Mouse (Mus musculus) gastrocnemius, postnatal 25 days (tissue): ENCODE measurements around the gene Sec14l1. TPM values are rescaled to one million over a fixed set of nuclear protein-coding genes. Genes with fewer than 3 reads are reported as not detected.

Experiments used
- DNase-seq: peaks from one replicate; pipeline ENCODE4 v3.0.0; 2022
- microRNA-seq, 2 experiments: library from miRNA; unstranded; fragments of <30 nt; microRNA quantifications; one replicate each; pipeline ENCODE4 v1.2.0; 2021; ENCODE audit warnings: borderline replicate concordance in 2 of 2
- total RNA-seq, 2 experiments: library from RNA; stranded (reverse); gene quantifications; 1 replicate in 1 of 2; 2 replicates in 1 of 2; pipeline ENCODE4 v1.2.3; 2021

The Sec14l1 gene
- total RNA-seq, 2 experiments from 2014 or later = 40.7 to 45.1 TPM

DNA sequence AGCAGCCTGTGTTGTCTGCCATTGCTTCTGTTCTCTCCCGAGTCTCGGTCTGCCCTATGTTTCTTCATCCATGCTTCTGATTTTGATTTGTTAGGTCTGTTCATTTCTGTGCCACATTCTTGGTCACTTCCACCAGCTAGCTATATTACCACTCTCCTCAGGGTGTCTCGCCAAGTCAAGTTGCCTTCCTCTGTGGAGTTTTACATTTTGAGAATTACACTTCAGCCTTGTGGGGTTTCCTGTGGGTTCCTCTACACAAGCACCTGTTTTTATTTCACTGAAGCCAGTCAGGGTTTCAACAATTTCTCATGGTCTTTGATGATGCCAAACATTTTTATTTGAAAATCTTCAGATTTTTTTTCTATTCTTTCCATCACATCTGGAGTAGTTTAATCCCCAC is 67.8 kb downstream of the Sec14l1 start:
- DNase-seq = no peak

- DNase-seq = no peak
Observed at GRCm38 (mm10) chr11:117183299-117183698, 68.3 kb downstream of the Sec14l1 start.

GRCm38 (mm10) chr11:117183841-117184240 is 68.9 kb downstream of the Sec14l1 start:
- DNase-seq = no peak

GRCm38 (mm10) chr11:117185076-117185933 is 70.3 kb downstream of the Sec14l1 start:
- no peak for DNase-seq

GRCm38 (mm10) chr11:117191524-117191923 is 76.6 kb downstream of the Sec14l1 start:
- DNase-seq = no peak

- no peak for DNase-seq
Observed at GRCm38 (mm10) chr11:117194475-117194937, 79.5 kb downstream of the Sec14l1 start.

GRCm38 (mm10) chr11:117195616-117196015 is 80.6 kb downstream of the Sec14l1 start:
- DNase-seq = no peak

- no peak for DNase-seq
Observed at GRCm38 (mm10) chr11:117196681-117197080, 81.7 kb downstream of the Sec14l1 start.

DNA sequence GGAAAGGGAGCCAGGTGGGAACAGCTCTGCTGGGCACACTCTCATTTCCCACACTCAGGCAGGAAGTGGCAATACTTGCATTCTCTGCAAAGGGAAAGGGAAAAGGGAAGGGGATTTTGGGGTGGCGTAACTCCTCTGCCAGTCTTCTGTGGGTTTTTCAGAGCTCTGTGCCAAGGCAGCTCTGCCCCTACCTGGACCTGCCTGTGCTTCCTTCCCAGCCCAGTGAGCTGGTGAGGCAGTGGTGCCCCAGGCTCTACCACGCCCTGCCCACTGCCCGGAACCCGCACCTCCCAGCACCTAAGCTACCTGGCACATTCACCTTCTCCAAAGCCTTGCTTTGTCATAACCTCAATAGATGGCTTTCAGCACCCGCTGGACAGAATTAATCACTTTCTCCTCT is 83.2 kb downstream of the Sec14l1 start:
- no peak for DNase-seq

DNA sequence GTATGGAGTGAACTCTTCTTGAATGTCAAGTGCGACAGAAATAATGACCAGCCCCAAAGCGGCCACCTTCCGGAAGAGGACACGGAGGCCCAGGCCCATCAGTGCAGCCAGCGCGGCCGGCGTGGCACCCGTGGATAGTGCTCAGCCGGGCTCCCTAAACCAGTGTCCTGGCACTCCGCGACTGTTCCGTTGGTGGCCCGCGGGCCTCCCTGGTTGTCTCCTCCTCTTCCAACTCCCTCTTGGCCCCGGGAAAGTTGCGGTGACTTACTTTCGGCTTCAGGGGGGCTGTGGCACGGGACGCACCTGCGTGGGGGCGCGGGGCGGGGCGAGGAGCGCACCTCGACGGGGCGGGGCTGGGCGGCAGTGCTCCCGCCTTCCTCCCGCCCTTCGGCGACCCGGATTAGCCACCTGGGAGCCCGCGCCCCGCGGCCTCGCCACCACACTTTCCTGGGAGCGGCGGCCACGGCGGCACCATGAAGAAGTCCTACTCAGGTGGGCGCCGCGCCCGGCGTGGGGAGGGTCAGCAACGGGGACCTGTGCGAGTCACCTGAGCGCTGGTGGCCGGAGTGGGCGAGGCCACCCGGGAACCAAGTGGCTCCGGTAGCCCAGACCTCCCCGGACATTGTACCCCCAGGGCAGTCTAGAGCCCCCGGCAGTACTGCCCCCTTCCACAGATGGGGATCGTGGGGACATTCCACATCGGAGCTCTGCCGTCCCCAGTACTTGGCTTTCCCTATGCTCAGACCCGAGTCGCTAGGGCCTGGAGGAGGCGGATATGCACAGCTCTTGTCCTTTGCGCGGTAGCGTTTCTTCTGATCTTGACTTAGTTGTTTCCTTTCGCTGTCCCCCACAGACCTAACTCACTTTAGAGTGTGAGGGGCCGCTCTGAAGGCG is 84.6 kb downstream of the Sec14l1 start, which contains the start of gene Sept9:
Sept9 (plus strand) TSS at position 380 of the 894 bp plus-strand sequence.
- DNase-seq = no peak

DNA sequence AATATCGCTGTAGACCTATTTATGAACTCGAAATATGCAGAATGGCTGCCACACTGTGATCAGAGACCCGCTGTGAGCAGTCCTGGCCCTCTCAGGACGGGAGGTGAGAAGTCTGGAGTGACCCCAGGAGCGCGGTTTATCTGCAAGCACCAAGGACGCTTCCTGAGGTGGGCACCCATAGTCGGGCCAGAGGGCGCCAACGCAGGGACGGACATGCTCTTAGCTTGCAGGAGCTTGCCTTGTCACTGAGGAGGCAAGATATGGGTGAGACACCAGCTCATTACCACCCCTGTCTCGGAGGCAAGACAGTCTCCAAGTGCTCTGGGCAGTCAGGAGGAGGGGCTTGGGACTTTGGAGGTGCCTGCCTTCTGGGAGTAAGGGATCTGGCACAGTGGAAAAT is 86.9 kb downstream of the Sec14l1 start:
- no peak for DNase-seq

- DNase-seq = no peak
Observed at GRCm38 (mm10) chr11:117204606-117205005, 89.6 kb downstream of the Sec14l1 start.

- DNase-seq = no peak
Observed at GRCm38 (mm10) chr11:117205042-117205441, 90.1 kb downstream of the Sec14l1 start.

GRCm38 (mm10) chr11:117205447-117205846 is 90.5 kb downstream of the Sec14l1 start:
- DNase-seq = no peak

DNA sequence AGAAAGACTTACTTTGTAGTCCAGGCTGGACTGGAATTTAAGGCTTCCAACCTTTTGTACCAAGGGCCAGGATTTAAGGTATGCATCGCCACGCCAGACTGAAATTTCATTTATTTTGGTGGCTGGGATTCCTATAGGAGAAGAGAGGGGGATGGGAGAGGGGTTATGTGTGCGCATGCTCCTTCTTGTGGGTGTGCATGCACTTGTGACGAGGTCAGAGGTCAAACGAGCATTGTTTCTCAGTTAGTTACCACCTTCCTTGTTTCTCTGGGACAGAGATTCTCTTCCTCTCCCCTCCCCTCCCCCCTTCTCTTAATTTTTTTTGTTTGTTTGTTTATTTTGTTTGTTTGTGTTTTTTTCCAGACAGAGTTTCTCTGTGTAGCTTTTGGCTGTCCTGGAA is 92.5 kb downstream of the Sec14l1 start:
- no peak for DNase-seq

DNA sequence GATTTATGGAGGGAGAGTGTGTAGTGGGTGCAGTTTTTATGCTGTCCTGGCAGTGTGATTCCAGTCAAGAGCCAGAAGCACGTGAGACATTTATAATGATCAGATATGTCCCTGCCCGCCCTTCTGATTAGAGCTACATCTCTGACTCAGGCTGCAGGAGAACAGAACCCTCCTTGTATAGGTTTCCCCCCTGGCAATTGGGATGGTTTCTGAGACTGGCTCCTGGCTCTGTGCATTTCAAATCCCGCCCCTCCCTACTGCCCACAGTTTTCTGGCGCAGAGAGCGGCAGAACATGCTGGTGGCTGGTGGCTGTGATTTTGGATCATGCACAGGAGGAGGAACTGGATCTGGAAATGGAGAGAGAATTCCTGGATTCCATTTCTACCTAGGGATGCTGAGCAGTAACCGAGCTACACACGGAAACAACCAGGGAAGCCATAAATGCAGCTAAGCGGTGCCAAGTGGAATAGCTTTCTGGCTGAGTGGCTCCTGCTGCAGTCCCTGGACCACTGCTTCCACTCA is 93.2 kb downstream of the Sec14l1 start:
- DNase-seq = no peak

Small RNAs within 50 kb of the gene (microRNA-seq; reads per million reads assigned to microRNA genes)
- 0 reads per million in 2 experiments for gene Gm24323
- gene Mir6516 = 7.1 to 7.4 reads per million in 2 experiments

Other genes with a start within 250 kb of the Sec14l1 start
- gene Mgat5b, start 196.3 kb upstream of the Sec14l1 start, total RNA-seq = under 1 TPM in 1 of 2 experiments, not detected in 1; 0.13 TPM
- gene Sept9, start 84.5 kb downstream of the Sec14l1 start, total RNA-seq = 10 to 100 TPM; 13.8 to 16.2 TPM